Mouse (Mus musculus) heart, postnatal 0 days (tissue): Measurements from ENCODE around the gene Fam84a. TPM values are rescaled to one million over a fixed set of nuclear protein-coding genes. Genes with fewer than 3 reads are reported as not detected.

Experiments used
- ATAC-seq: fragments of 200-750 bp; cut with Nextera tagmentation; 2 replicates; pipeline ENCODE4 v1.8.0; 2017; ENCODE audit warnings: low read depth, moderate number of reproducible peaks, moderate library complexity; ENCODE audit not compliant: insufficient read depth
- DNase-seq: peaks from one replicate; pipeline ENCODE4 v3.0.0-alpha.2; 2016; ENCODE audit warnings: low spot score
- H3K27ac ChIP-seq: fragments of 300-500 bp; sonication (generic); 2 replicates; pipeline ENCODE4 v1.5.1; 2014; ENCODE audit warnings: low read depth, mild to moderate bottlenecking
- H3K27me3 ChIP-seq: fragments of 300-500 bp; sonication (generic); 2 replicates; pipeline ENCODE4 v1.6.1; 2014; ENCODE audit warnings: low read length, mixed read lengths; ENCODE audit not compliant: control insufficient read depth, insufficient read depth
- H3K36me3 ChIP-seq: fragments of 300-500 bp; sonication (generic); replicated peaks from 2 replicates; pipeline ENCODE4 v1.6.1; 2014; ENCODE audit warnings: low read length, mixed read lengths; ENCODE audit not compliant: control insufficient read depth, insufficient read depth
- H3K4me1 ChIP-seq: fragments of 300-500 bp; sonication (generic); 2 replicates; pipeline ENCODE4 v1.6.1; 2014; ENCODE audit warnings: antibody characterized with exemption; ENCODE audit not compliant: control insufficient read depth, insufficient read depth
- H3K4me2 ChIP-seq: fragments of 300-500 bp; sonication (generic); 2 replicates; pipeline ENCODE4 v1.6.1; 2014; ENCODE audit warnings: low read depth, mild to moderate bottlenecking, low read length, moderate library complexity
- H3K4me3 ChIP-seq: fragments of 300-500 bp; sonication (generic); 2 replicates; pipeline ENCODE4 v1.5.1; 2014; ENCODE audit warnings: low read depth, low read length
- H3K9ac ChIP-seq: fragments of 300-500 bp; sonication (generic); replicated peaks from 2 replicates; pipeline ENCODE4 v1.6.1; 2014; ENCODE audit warnings: low read depth, low read length, mixed read lengths
- H3K9me3 ChIP-seq: fragments of 300-500 bp; sonication (generic); replicated peaks from 2 replicates; pipeline ENCODE4 v1.6.1; 2016; ENCODE audit warnings: low read length; ENCODE audit not compliant: control insufficient read depth
- CTCF ChIP-seq: IDR thresholded peaks from 2 replicates; pipeline ENCODE4 v1.5.1; 2016; ENCODE audit warnings: antibody characterized with exemption, control low read depth, low read depth
- EP300 ChIP-seq: IDR thresholded peaks from 2 replicates; pipeline ENCODE4 v1.6.1; 2016; ENCODE audit warnings: antibody characterized with exemption, low read depth
- WGBS: fragments of 180-500 bp; shearing (Covaris S2); extraction: QIAGEN DNeasy Blood & Tissue Kit; methylation state at CpG from one replicate; pipeline ENCODE4 v1.1.7; 2014; 5-methylcytosine and 5-hydroxymethylcytosine counted together
- polyA plus RNA-seq: library from polyadenylated mRNA; unstranded; fragments of >200 nt; fragmentation: Nextera tagmentation; extraction: Ambion mirVana; gene quantifications from 2 replicates; pipeline ENCODE4 v1.2.1, GENCODE M21; 2015
- total RNA-seq: library from RNA; depleted of rRNA; stranded (reverse); fragments of >200 nt; gene quantifications from 2 replicates; pipeline ENCODE4 v1.2.3, GENCODE M21; 2014; ENCODE audit warnings: low replicate concordance

Fam84a gene
- total and polyA plus RNA-seq, 2 experiments from 2014 or later = 1.4 to 1.7 TPM

- Histone ChIP-seq H3K9ac (no peak overlapping the region), H3K27ac (no peak overlapping the region), H3K4me2 (no peak overlapping the region), H3K36me3 (no peaks in the 10 kb centered on the region), H3K4me3 (no peak overlapping the region), H3K9me3 (no peaks in the 10 kb centered on the region), H3K4me1 (no peaks in the 10 kb centered on the region), H3K27me3 (no peaks in the 10 kb centered on the region)
- WGBS = 64% methylated on average over 6 of the region's 6 CpGs
- ATAC-seq (no peak), DNase-seq (no peak)
- no peak for TF ChIP-seq EP300
- no peak for TF ChIP-seq CTCF
These were observed 37.1 kb downstream of the Fam84a start for GRCm38 (mm10) chr12:14114730-14115129.

GRCm38 (mm10) chr12:14096944-14097343 is 54.9 kb downstream of the Fam84a start:
- no peaks in the 10 kb centered on the region for H3K36me3 ChIP-seq
- H3K9me3 ChIP-seq = no peaks in the 10 kb centered on the region
- H3K4me1 ChIP-seq = no peaks in the 10 kb centered on the region
- TF ChIP-seq CTCF (no peak), EP300 (no peak)
- ATAC-seq (no peak), DNase-seq (no peak)
- H3K4me3 ChIP-seq = no peak overlapping the region
- H3K9ac ChIP-seq = no peak overlapping the region
- no peak overlapping the region for H3K4me2 ChIP-seq
- H3K27ac ChIP-seq = no peak overlapping the region
- H3K27me3 ChIP-seq = no peaks in the 10 kb centered on the region
